In genomic region chr11:96814443-96814842, GRCm38 (mm10) we compare ENCODE assay signal across 2 mouse cellular contexts.
A peak's percentile ranks its signal among the peaks of the same experiment; 100 is the strongest.
TF ChIP-seq lines count a peak whose summit lies in the region.

No protein-coding gene starts in this region.

TF ChIP-seq in CH12.LX, 34 proteins besides CTCF, POLR2A, EP300 and RAD21:
- no peak for TF ChIP-seq UBTF (IDR thresholded peaks at IDR 0.05; ENCODE audit: low read depth, low read length)
- no peak for TF ChIP-seq IRF4 (IDR thresholded peaks at IDR 0.05; ENCODE audit: low read depth, low read length)
- 0 out of 2 replicates have a peak, but pooled peaks have one; percentile 3 for TF ChIP-seq SMC3 (IDR thresholded peaks at IDR 0.05; ENCODE audit: low read depth, low read length)
- TF ChIP-seq ZMIZ1 (IDR thresholded peaks at IDR 0.05; ENCODE audit: low read depth, low read length), result peak; percentile 50; the same call in 1 of the 2 replicates
- TF ChIP-seq ZNF384 (IDR thresholded peaks at IDR 0.05; ENCODE audit: low read depth, low read length), result peak; percentile 32

TF ChIP-seq in MEL, 35 proteins besides CTCF, POLR2A, EP300 and RAD21:
- TF ChIP-seq ZNF384 (IDR thresholded peaks at IDR 0.05; ENCODE audit: low read depth, low read length) (peak; percentile 52; the same call in 1 of the 2 replicates), ZKSCAN1 (IDR thresholded peaks at IDR 0.05; ENCODE audit: low read depth, low read length) (no peak)
